Mouse (Mus musculus) erythroblast, embryonic 14.5 days (primary cell): ENCODE results near the gene Gltpd2.

Experiments used
- GATA1 ChIP-seq: IDR thresholded peaks from 2 replicates; pipeline ENCODE4 v1.6.1; 2012; ENCODE audit warnings: low read length, inconsistent platforms, mixed read lengths
- TAL1 ChIP-seq: IDR thresholded peaks from 3 replicates; pipeline ENCODE4 v1.6.1; 2012; ENCODE audit warnings: low read length, inconsistent platforms, mixed read lengths

DNA sequence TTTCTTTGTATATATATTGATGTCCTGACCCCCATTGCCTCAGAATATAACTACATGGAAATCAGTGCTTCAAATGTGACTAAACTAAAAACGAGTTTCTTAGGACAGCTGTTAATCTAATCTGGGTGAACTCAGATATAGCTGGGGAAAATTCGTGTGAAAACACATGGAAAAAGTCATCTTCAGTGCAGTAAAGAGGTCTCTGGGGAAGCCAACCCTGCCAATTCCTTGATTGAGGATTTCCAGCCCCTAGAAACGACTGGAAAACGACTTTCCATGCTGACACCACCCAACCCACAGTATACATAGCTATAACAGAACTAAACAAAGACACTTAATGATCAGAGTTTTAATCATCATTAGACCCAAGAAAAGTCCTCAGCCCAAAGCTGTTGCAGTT, 31.2 kb upstream of the Gltpd2 start:
- TF ChIP-seq TAL1 (no peak), GATA1 (no peak)
